Comparison of ENCODE assay signal across 8 mouse cellular contexts in genomic region chr5:150260054-150260386, GRCm38 (mm10).
DNase-seq lines count a peak whose midpoint lies in the region; ATAC-seq and TF ChIP-seq lines count a peak whose summit lies in the region.

No protein-coding gene starts in this region.

- H3K4me1 ChIP-seq in neural tube, embryonic 11.5 days (ENCODE audit: control insufficient read depth, insufficient read depth, low read length): peaks cover 7% of the 10 kb centered on the region; the same call in 1 of the 2 replicates
- 0 out of 4 replicates have a peak, but pooled peaks cover 0 to 2% of the 10 kb centered on the region in 2 experiments for H3K4me1 ChIP-seq in liver, embryonic 14.5 days (replicated peaks; ENCODE audit: control insufficient read depth in 2 of 2, insufficient read depth in 2 of 2, low read length in 1 of 2)

- no peak for ATAC-seq in neural tube, embryonic 11.5 days (ENCODE audit: insufficient read depth, low FRiP score, low TSS enrichment)
- no peak for ATAC-seq in liver, embryonic 14.5 days (ENCODE audit: insufficient read depth)

- H3K4me2 ChIP-seq in neural tube, embryonic 11.5 days (ENCODE audit: low read depth): peak overlapping the region; percentile 75
- H3K4me2 ChIP-seq in liver, embryonic 14.5 days (ENCODE audit: low read depth): peak overlapping the region; percentile 61

- DNase-seq in gastrocnemius, adult 2 months: no peak
- DNase-seq in gastrocnemius, postnatal 10 days: no peak
- no peak for DNase-seq in neural tube, embryonic 11.5 days (ENCODE audit: low spot score)
- DNase-seq in neural tube, embryonic 10.5 days (ENCODE audit: extremely low spot score, low spot score): no peak
- DNase-seq in liver, embryonic 14.5 days (ENCODE audit: low read depth in 3 of 3, low spot score in 3 of 3): no peak
- no peak for DNase-seq in right cerebral cortex, postnatal 4 days
- no peak for DNase-seq in right cerebral cortex, postnatal 36 days (ENCODE audit: low spot score in 2 of 2)
- DNase-seq in kidney, adult 8-10 months: no peak

- no peaks in the 10 kb centered on the region for H3K9me3 ChIP-seq in neural tube, embryonic 11.5 days (ENCODE audit: control insufficient read depth, low read length)
- no peaks in the 10 kb centered on the region for H3K9me3 ChIP-seq in liver, embryonic 14.5 days (ENCODE audit: control insufficient read depth, low read length)

- TF ChIP-seq CTCF in gastrocnemius, adult 2 months (IDR thresholded peaks at IDR 0.05): no peak
- TF ChIP-seq CTCF in liver, embryonic 14.5 days (IDR thresholded peaks at IDR 0.05; ENCODE audit: low read depth): no peak

- no peak for TF ChIP-seq EP300 in liver, embryonic 14.5 days (IDR thresholded peaks at IDR 0.05; ENCODE audit: low read depth)

- peak overlapping the region; percentile 71 for H3K4me3 ChIP-seq in gastrocnemius, adult 2 months
- peak overlapping the region; percentile 36 for H3K4me3 ChIP-seq in neural tube, embryonic 11.5 days (ENCODE audit: low read depth, low read length)
- peak overlapping the region in 1 of 2 experiments; percentile 34; a peak in 1 of 4 replicates for H3K4me3 ChIP-seq in liver, embryonic 14.5 days (ENCODE audit: insufficient read depth in 1 of 2, low read depth in 2 of 2, low read length in 2 of 2)

- no peaks in the 10 kb centered on the region for H3K27me3 ChIP-seq in neural tube, embryonic 11.5 days (ENCODE audit: control insufficient read depth, insufficient read depth, low read length)
- no peaks in the 10 kb centered on the region; the same call in none of the 2 replicates for H3K27me3 ChIP-seq in liver, embryonic 14.5 days (ENCODE audit: control insufficient read depth, insufficient read depth, low read length)

- no peaks in the 10 kb centered on the region for H3K36me3 ChIP-seq in neural tube, embryonic 11.5 days (ENCODE audit: control insufficient read depth, insufficient read depth, low read length)
- H3K36me3 ChIP-seq in liver, embryonic 14.5 days (replicated peaks; ENCODE audit: control insufficient read depth, insufficient read depth, low read depth): no peaks in the 10 kb centered on the region

- intact Hi-C loops in gastrocnemius, adult 2 months (cut with DNase I): no loop called here

- peak overlapping the region; percentile 62 for H3K27ac ChIP-seq in gastrocnemius, adult 2 months
- H3K27ac ChIP-seq in neural tube, embryonic 11.5 days (ENCODE audit: low read depth, low read length): peak overlapping the region; percentile 73
- H3K27ac ChIP-seq in liver, embryonic 14.5 days: no peak overlapping the region

- WGBS in neural tube, embryonic 11.5 days: 36% methylated on average over 9 of the region's 9 CpGs
- 42% methylated on average over 9 of the region's 9 CpGs for WGBS in liver, embryonic 14.5 days (ENCODE audit: insufficient replicate concordance)

- peak overlapping the region; percentile 59 for H3K9ac ChIP-seq in neural tube, embryonic 11.5 days (ENCODE audit: low read length)
- no peak overlapping the region for H3K9ac ChIP-seq in liver, embryonic 14.5 days (replicated peaks)
